Mouse (Mus musculus) megakaryocyte, embryonic 14.5 days (primary cell): ENCODE results near the gene Grrp1. TPM values are rescaled to one million over a fixed set of nuclear protein-coding genes. Genes with fewer than 3 reads are reported as not detected.

Experiments used
- H3K27me3 ChIP-seq: replicated peaks from 2 replicates; pipeline ENCODE3; 2012; ENCODE audit warnings: inconsistent platforms
- H3K36me3 ChIP-seq: replicated peaks from 2 replicates; pipeline ENCODE3; 2012; ENCODE audit warnings: low read length, inconsistent platforms, mixed read lengths
- H3K4me1 ChIP-seq: 2 replicates; pipeline ENCODE4 v1.6.1; 2012; ENCODE audit warnings: inconsistent platforms
- H3K4me3 ChIP-seq: replicated peaks from 2 replicates; pipeline ENCODE3; 2012; ENCODE audit warnings: moderate library complexity, mild to moderate bottlenecking, inconsistent platforms
- H3K9me3 ChIP-seq: 2 replicates; pipeline ENCODE4 v1.6.1; 2012; ENCODE audit warnings: inconsistent platforms
- FLI1 ChIP-seq: IDR thresholded peaks from 2 replicates; pipeline ENCODE4 v1.6.1; 2012; ENCODE audit warnings: low read length, inconsistent platforms, mixed read lengths
- GATA1 ChIP-seq: IDR thresholded peaks from 3 replicates; pipeline ENCODE4 v1.6.1; 2012; ENCODE audit warnings: mixed read lengths, low read length, inconsistent platforms, borderline replicate concordance
- polyA plus RNA-seq: library from polyadenylated mRNA; stranded (reverse); fragments of >175 nt; gene quantifications from 2 replicates; pipeline ENCODE4 v1.2.3, GENCODE M21; 2012; ENCODE audit warnings: low replicate concordance; ENCODE audit not compliant: insufficient read depth

The Grrp1 gene
- polyA plus RNA-seq, 1 experiment: not detected

DNA sequence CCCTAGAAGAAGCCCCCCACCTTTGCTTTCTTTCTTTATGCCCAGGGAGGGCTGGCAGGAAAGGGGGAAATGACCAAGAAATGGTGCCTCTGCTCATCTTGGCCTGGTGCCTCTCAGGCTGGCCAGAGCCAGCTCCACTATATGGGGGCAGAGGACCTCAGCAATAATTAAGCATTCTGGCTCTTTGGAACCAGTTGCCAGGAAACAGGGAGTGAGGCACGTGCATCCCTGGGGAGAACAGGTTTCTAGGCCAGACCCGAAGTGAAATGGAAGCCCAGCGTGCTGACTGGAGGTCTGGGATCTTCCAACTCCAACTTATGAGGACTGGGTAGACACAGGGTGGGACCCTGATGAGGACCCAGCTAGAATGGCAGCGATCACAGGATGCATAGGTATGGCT, 7.7 kb downstream of the Grrp1 start:
- peaks cover 44% of the 10 kb centered on the region for H3K4me1 ChIP-seq
- H3K4me3 ChIP-seq: no peak overlapping the region
- peaks cover 52% of the 10 kb centered on the region for H3K27me3 ChIP-seq
- no peak for TF ChIP-seq FLI1
- H3K36me3 ChIP-seq: peaks cover 9% of the 10 kb centered on the region
- H3K9me3 ChIP-seq: peaks cover 4% of the 10 kb centered on the region; the same call in 1 of the 2 replicates

- Histone ChIP-seq H3K4me1 (peaks cover 34% of the 10 kb centered on the region), H3K9me3 (no peaks in the 10 kb centered on the region), H3K27me3 (peaks cover 43% of the 10 kb centered on the region), H3K4me3 (peak within 1 kb of the TSS; percentile 94), H3K36me3 (peaks cover 9% of the 10 kb centered on the region)
- no peak for TF ChIP-seq GATA1
- TF ChIP-seq FLI1: no peak
Observed at GRCm38 (mm10) chr4:134245148-134245843, 8.6 kb downstream of the Grrp1 start, which contains the start of gene Zfp593. Gene Zfp593 (minus strand): TSS chr4:134245592.

GRCm38 (mm10) chr4:134243516-134244250, 10.2 kb downstream of the Grrp1 start, which contains the start of gene E130218I03Rik:
Gene E130218I03Rik (plus strand): TSS chr4:134243662.
- peaks cover 31% of the 10 kb centered on the region for H3K27me3 ChIP-seq
- H3K36me3 ChIP-seq: peaks cover 9% of the 10 kb centered on the region
- TF ChIP-seq FLI1 (no peak), GATA1 (no peak)
- peak within 1 kb of the TSS; percentile 94 for H3K4me3 ChIP-seq
- no peaks in the 10 kb centered on the region for H3K9me3 ChIP-seq
- peaks cover 24% of the 10 kb centered on the region for H3K4me1 ChIP-seq

DNA sequence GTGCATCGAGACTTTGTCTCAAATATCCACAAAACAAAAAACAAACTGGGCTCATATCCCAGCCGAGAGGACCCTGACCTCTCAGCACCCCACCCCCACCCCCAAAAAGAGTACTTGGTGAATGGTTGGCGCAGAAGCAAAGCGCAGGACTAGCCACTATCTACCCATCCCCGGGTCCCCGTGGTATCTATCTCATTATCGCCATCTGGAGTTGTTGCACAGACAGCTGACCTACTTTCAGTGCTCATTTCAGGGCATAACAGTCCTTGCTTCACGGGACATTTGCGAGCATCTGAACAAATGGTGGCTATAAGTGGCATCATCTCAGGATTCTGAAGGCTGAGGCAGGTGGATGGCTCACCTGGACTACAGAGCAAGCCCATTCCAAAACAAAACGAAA, 15.2 kb downstream of the Grrp1 start:
- Histone ChIP-seq H3K4me3 (no peak overlapping the region), H3K36me3 (peaks cover 5% of the 10 kb centered on the region)
- no peak for TF ChIP-seq GATA1
- TF ChIP-seq FLI1: no peak

DNA sequence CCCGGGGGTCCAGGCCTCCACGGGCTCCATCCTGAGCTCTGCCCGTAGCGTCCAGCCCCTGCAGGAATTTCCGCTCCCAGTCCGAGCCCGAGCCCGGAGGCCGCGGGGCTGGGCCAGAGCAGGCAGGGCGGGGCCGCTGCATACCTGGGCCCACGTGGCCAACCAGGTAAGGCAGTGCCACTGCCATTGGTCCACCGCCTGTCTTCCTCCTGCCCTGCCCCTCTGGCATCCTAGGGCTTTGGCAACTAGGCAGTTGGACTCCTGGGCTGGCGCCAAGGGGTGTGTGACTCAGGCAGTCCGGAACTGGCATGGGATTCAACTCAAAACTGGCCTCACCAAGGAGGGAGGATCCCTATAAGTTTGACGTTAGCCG, 15.6 kb downstream of the Grrp1 start, which contains the start of gene Cnksr1:
Cnksr1 (minus strand) TSS at position 121 of the 373 bp plus-strand sequence.
- TF ChIP-seq GATA1 (no peak), FLI1 (no peak)
- H3K4me1 ChIP-seq: peaks cover 13% of the 10 kb centered on the region
- H3K36me3 ChIP-seq: peaks cover under 1% of the 10 kb centered on the region
- H3K4me3 ChIP-seq: no peak within 1 kb of the TSS
- no peaks in the 10 kb centered on the region for H3K9me3 ChIP-seq
- H3K27me3 ChIP-seq: peaks cover 54% of the 10 kb centered on the region

More for the DNA sequence above, 15.2 kb downstream of the Grrp1 start:
- H3K9me3 ChIP-seq: no peaks in the 10 kb centered on the region
- peaks cover 13% of the 10 kb centered on the region for H3K4me1 ChIP-seq
- H3K27me3 ChIP-seq: peaks cover 50% of the 10 kb centered on the region

- H3K4me1 ChIP-seq: peaks cover 13% of the 10 kb centered on the region
- peaks cover 60% of the 10 kb centered on the region for H3K27me3 ChIP-seq
- no peaks in the 10 kb centered on the region for H3K36me3 ChIP-seq
- TF ChIP-seq FLI1 (no peak), GATA1 (no peak)
- no peaks in the 10 kb centered on the region for H3K9me3 ChIP-seq
- no peak overlapping the region for H3K4me3 ChIP-seq
Observed at GRCm38 (mm10) chr4:134237582-134238278, 16.2 kb downstream of the Grrp1 start.

- H3K4me3 ChIP-seq: no peak overlapping the region
- no peaks in the 10 kb centered on the region for H3K36me3 ChIP-seq
- H3K27me3 ChIP-seq: peaks cover 79% of the 10 kb centered on the region
- H3K9me3 ChIP-seq: no peaks in the 10 kb centered on the region
- TF ChIP-seq GATA1 (no peak), FLI1 (no peak)
- peaks cover 13% of the 10 kb centered on the region for H3K4me1 ChIP-seq
Observed at GRCm38 (mm10) chr4:134234876-134235275, 19.0 kb downstream of the Grrp1 start.

DNA sequence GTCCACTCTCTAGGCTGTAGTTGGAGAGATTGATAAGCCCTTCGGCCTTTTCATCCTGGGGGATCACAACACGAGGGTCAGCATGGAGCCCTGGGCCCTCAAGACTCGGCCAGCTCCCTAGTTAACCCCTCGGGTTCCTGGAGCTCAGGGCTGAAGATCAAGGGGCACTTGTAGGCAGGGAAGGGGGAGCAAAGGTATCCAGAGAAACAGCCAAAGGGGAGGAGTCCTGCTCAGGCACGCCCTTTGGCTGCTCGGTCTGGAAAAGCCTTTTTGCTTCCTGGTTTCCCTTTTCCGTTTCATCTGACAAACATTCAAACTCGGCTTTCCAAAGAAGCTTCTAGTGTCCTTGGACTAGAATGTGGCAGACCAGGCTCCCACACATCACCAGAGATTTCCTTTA, 23.5 kb downstream of the Grrp1 start:
- Histone ChIP-seq H3K9me3 (no peaks in the 10 kb centered on the region), H3K4me1 (no peaks in the 10 kb centered on the region), H3K27me3 (peaks cover 81% of the 10 kb centered on the region), H3K4me3 (no peak overlapping the region), H3K36me3 (no peaks in the 10 kb centered on the region)
- TF ChIP-seq GATA1 (no peak), FLI1 (no peak)

GRCm38 (mm10) chr4:134227194-134227593, 26.7 kb downstream of the Grrp1 start, which contains the start of gene Catsper4:
Gene Catsper4 (minus strand): TSS chr4:134227383.
- H3K4me1 ChIP-seq: no peaks in the 10 kb centered on the region; the same call in 1 of the 2 replicates
- H3K36me3 ChIP-seq: no peaks in the 10 kb centered on the region
- peaks cover 65% of the 10 kb centered on the region for H3K27me3 ChIP-seq
- TF ChIP-seq FLI1: no peak
- no peak for TF ChIP-seq GATA1
- no peaks in the 10 kb centered on the region for H3K9me3 ChIP-seq
- no peak within 1 kb of the TSS for H3K4me3 ChIP-seq
